Mouse (Mus musculus): ENCODE measurements around the gene Rasgrf1.

The Rasgrf1 gene

GRCm38 (mm10) chr9:89907941-89908340, 1.8 kb upstream of the Rasgrf1 start:
- no peak for DNase-seq (ENCODE audit: low spot score)

GRCm38 (mm10) chr9:89908601-89909000, 1.1 kb upstream of the Rasgrf1 start:
- no peak for DNase-seq (ENCODE audit: low spot score)

GRCm38 (mm10) chr9:89910011-89910400, 298 bp downstream of the Rasgrf1 start:
- DNase-seq (ENCODE audit: low spot score), result no peak

GRCm38 (mm10) chr9:89910741-89911444, 1.2 kb downstream of the Rasgrf1 start:
- DNase-seq (ENCODE audit: low spot score), result no peak

- no peak for DNase-seq (ENCODE audit: low spot score)
These were observed 2.3 kb downstream of the Rasgrf1 start for GRCm38 (mm10) chr9:89911891-89912549.

- DNase-seq (ENCODE audit: low spot score), result no peak
These were observed 3.4 kb downstream of the Rasgrf1 start for GRCm38 (mm10) chr9:89913135-89913534.

GRCm38 (mm10) chr9:89916471-89916870, 6.8 kb downstream of the Rasgrf1 start:
- no peak for DNase-seq (ENCODE audit: low spot score)

GRCm38 (mm10) chr9:89917431-89917830, 7.7 kb downstream of the Rasgrf1 start:
- no peak for DNase-seq (ENCODE audit: low spot score)

GRCm38 (mm10) chr9:89918832-89919231, 9.1 kb downstream of the Rasgrf1 start:
- DNase-seq (ENCODE audit: low spot score), result no peak

GRCm38 (mm10) chr9:89921121-89921520, 11.4 kb downstream of the Rasgrf1 start:
- DNase-seq (ENCODE audit: low spot score), result no peak

GRCm38 (mm10) chr9:89922666-89923065, 13.0 kb downstream of the Rasgrf1 start:
- DNase-seq (ENCODE audit: low spot score), result no peak

- no peak for DNase-seq (ENCODE audit: low spot score)
These were observed 15.1 kb downstream of the Rasgrf1 start for GRCm38 (mm10) chr9:89924836-89925235.

GRCm38 (mm10) chr9:89928497-89928896, 18.8 kb downstream of the Rasgrf1 start:
- no peak for DNase-seq (ENCODE audit: low spot score)

- DNase-seq (ENCODE audit: low spot score), result no peak
These were observed 30.7 kb downstream of the Rasgrf1 start for GRCm38 (mm10) chr9:89940428-89940827.

GRCm38 (mm10) chr9:89946830-89947229, 37.1 kb downstream of the Rasgrf1 start:
- no peak for DNase-seq (ENCODE audit: low spot score)

- no peak for DNase-seq (ENCODE audit: low spot score)
These were observed 38.9 kb downstream of the Rasgrf1 start for GRCm38 (mm10) chr9:89948602-89949001.

GRCm38 (mm10) chr9:89953596-89954215, 44.0 kb downstream of the Rasgrf1 start:
- no peak for DNase-seq (ENCODE audit: low spot score)

- DNase-seq (ENCODE audit: low spot score), result no peak
These were observed 45.3 kb downstream of the Rasgrf1 start for GRCm38 (mm10) chr9:89954860-89955479.

GRCm38 (mm10) chr9:89958959-89959358, 49.3 kb downstream of the Rasgrf1 start:
- peak; percentile 33 for DNase-seq (ENCODE audit: low spot score)

GRCm38 (mm10) chr9:89964091-89964490, 54.4 kb downstream of the Rasgrf1 start:
- DNase-seq (ENCODE audit: low spot score), result no peak

- DNase-seq (ENCODE audit: low spot score), result no peak
These were observed 58.0 kb downstream of the Rasgrf1 start for GRCm38 (mm10) chr9:89967716-89968115.

GRCm38 (mm10) chr9:89968836-89969450, 59.2 kb downstream of the Rasgrf1 start:
- no peak for DNase-seq (ENCODE audit: low spot score)
